Mouse (Mus musculus): Measurements from ENCODE around the gene Prickle4.

- TF ChIP-seq CTCF (IDR thresholded peaks at IDR 0.05) (no peak; the same call in 1 of the 2 replicates), POLR2A (IDR thresholded peaks at IDR 0.05; ENCODE audit: insufficient read depth, low read depth, low read length) (no peak)
Observed at GRCm38 (mm10) chr17:47676581-47676980, 18.0 kb downstream of the Prickle4 start.
